Mouse (Mus musculus): ENCODE measurements at regions not wholly inside any gene's neighbourhood (a gene's known extent, or its start where the extent isn't known, plus 50 kb on each side); places are given as distances from the start of the nearest gene placed in this dataset.

- no peak for DNase-seq (ENCODE audit: low read depth, low spot score)
- WGBS: 26% methylated on average over 8 of the region's 8 CpGs
These were observed 62.2 kb upstream of the Teddm2 start for GRCm38 (mm10) chr1:153962161-153962720.

- WGBS: 17% methylated on average over 9 of the region's 9 CpGs
- DNase-seq (ENCODE audit: low read depth, low spot score): no peak
These were observed 63.8 kb upstream of the Teddm2 start for GRCm38 (mm10) chr1:153963744-153964342.

GRCm38 (mm10) chr1:153969401-153969800 is 69.4 kb upstream of the Teddm2 start:
- WGBS: 46% methylated on average over 4 of the region's 4 CpGs
- no peak for DNase-seq (ENCODE audit: low read depth, low spot score)

- no peak for DNase-seq (ENCODE audit: low read depth, low spot score)
- WGBS: 33% methylated on average over 1 of the region's 1 CpGs
These were observed 74.3 kb upstream of the Teddm2 start for GRCm38 (mm10) chr1:153974300-153974699.

- 30% methylated on average over 5 of the region's 5 CpGs for WGBS
- no peak for DNase-seq (ENCODE audit: low read depth, low spot score)
These were observed 78.1 kb upstream of the Teddm2 start for GRCm38 (mm10) chr1:153977963-153978726.

GRCm38 (mm10) chr1:153980886-153981285 is 80.9 kb upstream of the Teddm2 start:
- WGBS: 72% methylated on average over 6 of the region's 6 CpGs
- no peak for DNase-seq (ENCODE audit: low read depth, low spot score)

- WGBS: 92% methylated on average over 5 of the region's 5 CpGs
- DNase-seq (ENCODE audit: low read depth, low spot score): no peak
These were observed 85.6 kb upstream of the Teddm2 start for GRCm38 (mm10) chr1:153985595-153985994.

- WGBS: 75% methylated on average over 6 of the region's 6 CpGs
- DNase-seq (ENCODE audit: low read depth, low spot score): no peak
These were observed 86.6 kb upstream of the Teddm2 start for GRCm38 (mm10) chr1:153986632-153987031.

- DNase-seq (ENCODE audit: low read depth, low spot score): no peak
- WGBS: 19% methylated on average over 2 of the region's 2 CpGs
These were observed 88.3 kb upstream of the Teddm2 start for GRCm38 (mm10) chr1:153988297-153988696.

- WGBS: 74% methylated on average over 11 of the region's 11 CpGs
These were observed 90.8 kb upstream of the Teddm2 start for GRCm38 (mm10) chr1:153990651-153991435.

GRCm38 (mm10) chr1:153992466-153992865 is 92.4 kb upstream of the Teddm2 start:
- WGBS: 36% methylated on average over 3 of the region's 3 CpGs
- DNase-seq (ENCODE audit: low read depth, low spot score): peak; percentile 40

More at GRCm38 (mm10) chr1:153990651-153991435, 90.8 kb upstream of the Teddm2 start:
- no peak for DNase-seq (ENCODE audit: low read depth, low spot score)

GRCm38 (mm10) chr1:153994871-153995270 is 94.8 kb upstream of the Teddm2 start:
- DNase-seq (ENCODE audit: low read depth, low spot score): no peak
- 94% methylated on average over 4 of the region's 4 CpGs for WGBS

- WGBS: 56% methylated on average over 15 of the region's 15 CpGs
- no peak for DNase-seq (ENCODE audit: low read depth, low spot score)
These were observed 97.5 kb upstream of the Teddm2 start for GRCm38 (mm10) chr1:153997201-153998181.

- WGBS: 45% methylated on average over 6 of the region's 6 CpGs
- DNase-seq (ENCODE audit: low read depth, low spot score): no peak
These were observed 99.7 kb upstream of the Teddm2 start for GRCm38 (mm10) chr1:153999776-154000175.

- no peak for DNase-seq (ENCODE audit: low read depth, low spot score)
- WGBS: 39% methylated on average over 7 of the region's 7 CpGs
These were observed 103.6 kb upstream of the Teddm2 start for GRCm38 (mm10) chr1:154003669-154004068.

GRCm38 (mm10) chr1:154004647-154005046 is 104.6 kb upstream of the Teddm2 start:
- 95% methylated on average over 4 of the region's 4 CpGs for WGBS

GRCm38 (mm10) chr1:154006055-154006454 is 106.0 kb upstream of the Teddm2 start:
- DNase-seq (ENCODE audit: low read depth, low spot score): no peak
- 81% methylated on average over 13 of the region's 13 CpGs for WGBS

More at GRCm38 (mm10) chr1:154004647-154005046, 104.6 kb upstream of the Teddm2 start:
- no peak for DNase-seq (ENCODE audit: low read depth, low spot score)

- WGBS: 87% methylated on average over 3 of the region's 3 CpGs
These were observed 107.4 kb upstream of the Teddm2 start for GRCm38 (mm10) chr1:154007440-154007839.

More at GRCm38 (mm10) chr1:154007440-154007839, 107.4 kb upstream of the Teddm2 start:
- no peak for DNase-seq (ENCODE audit: low read depth, low spot score)
